Comparison of ENCODE assay signal across 10 mouse cellular contexts in genomic region chr17:25565244-25565643, GRCm38 (mm10). TPM values are rescaled to one million over a fixed set of nuclear protein-coding genes. Genes with fewer than 3 reads are reported as not detected.
DNase-seq lines count a peak whose midpoint lies in the region; ATAC-seq and TF ChIP-seq lines count a peak whose summit lies in the region.
"Had no signal": no experiment of that assay in that cellular context is flagged by ENCODE, and none has a peak within 500 bp of the region (broad histone marks: within the 10 kb centered on the region; RNA-seq: fewer than 3 reads in every experiment).

No protein-coding gene starts in this region.

- no peak for DNase-seq in intestine, embryonic 14.5 days (ENCODE audit: low spot score)
- peak; percentile 59 for DNase-seq in layer of hippocampus, adult 9-11 months
- peak; percentile 28 to 52 for DNase-seq in right cerebral cortex, adult 2 months (ENCODE audit: low spot score in 2 of 2)
- no peak for DNase-seq in urinary bladder, postnatal 10 days (ENCODE audit: low spot score)
- no peak for DNase-seq in kidney, postnatal 36 days

- peaks cover 6% of the 10 kb centered on the region; the same call in 1 of the 2 replicates for H3K4me1 ChIP-seq in intestine, embryonic 14.5 days (replicated peaks; ENCODE audit: control insufficient read depth, insufficient read depth, low read length)
- H3K4me1 ChIP-seq in intestine, postnatal 0 days (replicated peaks; ENCODE audit: control insufficient read depth, insufficient read depth, low read length), result no peaks in the 10 kb centered on the region
- H3K4me1 ChIP-seq in embryonic facial prominence, embryonic 13.5 days, result peaks cover 43% of the 10 kb centered on the region

- WGBS in intestine, embryonic 14.5 days, result 25% methylated on average over 6 of the region's 6 CpGs
- WGBS in intestine, postnatal 0 days, result 32% methylated on average over 6 of the region's 6 CpGs
- WGBS in embryonic facial prominence, embryonic 13.5 days, result 32% methylated on average over 6 of the region's 6 CpGs

- H3K27me3 ChIP-seq in intestine, embryonic 14.5 days (replicated peaks; ENCODE audit: control insufficient read depth, insufficient read depth, low read length), result peaks cover 17% of the 10 kb centered on the region
- H3K27me3 ChIP-seq in intestine, postnatal 0 days (replicated peaks; ENCODE audit: control insufficient read depth, insufficient read depth, low read length), result peaks cover 26% of the 10 kb centered on the region
- H3K27me3 ChIP-seq in embryonic facial prominence, embryonic 13.5 days, result peaks cover 21% of the 10 kb centered on the region

- H3K4me3 ChIP-seq in intestine, embryonic 14.5 days (ENCODE audit: low read depth, low read length), result no peak overlapping the region
- no peak overlapping the region for H3K4me3 ChIP-seq in intestine, postnatal 0 days (ENCODE audit: low read depth, low read length)
- no peak overlapping the region for H3K4me3 ChIP-seq in embryonic facial prominence, embryonic 13.5 days
- H3K4me3 ChIP-seq: megakaryocyte, embryonic 14.5 days had no signal

- TF ChIP-seq CTCF in intestine, postnatal 0 days (IDR thresholded peaks at IDR 0.05; ENCODE audit: low read depth), result no peak

- peak overlapping the region; percentile 11; the same call in 1 of the 2 replicates for H3K4me2 ChIP-seq in intestine, embryonic 14.5 days (ENCODE audit: low read length)
- H3K4me2 ChIP-seq in intestine, postnatal 0 days (replicated peaks; ENCODE audit: low read depth), result no peak overlapping the region
- peak overlapping the region; percentile 31 for H3K4me2 ChIP-seq in embryonic facial prominence, embryonic 13.5 days

- no peak overlapping the region for H3K9ac ChIP-seq in intestine, embryonic 14.5 days (ENCODE audit: low read length)
- no peak overlapping the region for H3K9ac ChIP-seq in intestine, postnatal 0 days (ENCODE audit: low read depth, low read length)
- H3K9ac ChIP-seq in embryonic facial prominence, embryonic 13.5 days, result no peak overlapping the region

- peak overlapping the region; percentile 51; the same call in 1 of the 2 replicates for H3K27ac ChIP-seq in intestine, embryonic 14.5 days (ENCODE audit: low read depth)
- no peak overlapping the region for H3K27ac ChIP-seq in intestine, postnatal 0 days (ENCODE audit: low read depth, low read length)
- H3K27ac ChIP-seq in embryonic facial prominence, embryonic 13.5 days, result 0 out of 2 replicates have a peak overlapping the region, but pooled peaks have one; percentile 1
- H3K27ac ChIP-seq: kidney, postnatal 0 days had no signal

- ATAC-seq in intestine, embryonic 14.5 days (replicated peaks; ENCODE audit: low FRiP score, low TSS enrichment, low read depth), result peak; percentile 10; the same call in 1 of the 2 replicates
- ATAC-seq in intestine, postnatal 0 days, result no peak
- ATAC-seq in embryonic facial prominence, embryonic 13.5 days (ENCODE audit: insufficient number of reproducible peaks, insufficient read depth, low FRiP score, low TSS enrichment, low read depth), result no peak
- ATAC-seq in megakaryocyte, adult 5-6 weeks (ENCODE audit: poor library complexity, severe bottlenecking), result no peak

- H3K36me3 ChIP-seq in intestine, embryonic 14.5 days (ENCODE audit: control insufficient read depth, insufficient read depth, low read length), result no peaks in the 10 kb centered on the region
- no peaks in the 10 kb centered on the region for H3K36me3 ChIP-seq in intestine, postnatal 0 days (ENCODE audit: control insufficient read depth, insufficient read depth)
- H3K36me3 ChIP-seq in embryonic facial prominence, embryonic 13.5 days, result 0 out of 2 replicates have a peak, but pooled peaks cover 6% of the 10 kb centered on the region

- no peaks in the 10 kb centered on the region for H3K9me3 ChIP-seq in intestine, embryonic 14.5 days (ENCODE audit: control insufficient read depth, low read length)
- H3K9me3 ChIP-seq in intestine, postnatal 0 days (ENCODE audit: control insufficient read depth), result no peaks in the 10 kb centered on the region
- H3K9me3 ChIP-seq in embryonic facial prominence, embryonic 13.5 days, result no peaks in the 10 kb centered on the region
- H3K9me3 ChIP-seq: megakaryocyte, embryonic 14.5 days had no signal

RNA-seq across cellular contexts. Expression of gene Sox8, which starts 5.2 kb away (rescaled TPM):
- polyA plus RNA-seq in intestine, embryonic 14.5 days (2014; fragmentation: Nextera tagmentation; extraction: Ambion mirVana), result 9.1 and 9.4 TPM in 2 replicates
- polyA plus RNA-seq in intestine, postnatal 0 days (2015; fragmentation: Nextera tagmentation; extraction: Ambion mirVana), result 1.7 and 2.5 TPM in 2 replicates
- 9.1 and 11.1 TPM in 2 replicates for polyA plus RNA-seq in embryonic facial prominence, embryonic 13.5 days (2015; fragmentation: Nextera tagmentation; extraction: Ambion mirVana)
- total RNA-seq in megakaryocyte, adult 5-6 weeks (2015), result not detected in 2 replicates
- total RNA-seq in megakaryocyte, adult 5-6 weeks (2017), result not detected in 2 replicates

RNA-seq across cellular contexts. Expression of gene Lmf1, which starts 13.6 kb away (rescaled TPM):
- polyA plus RNA-seq in intestine, embryonic 14.5 days (2014; fragmentation: Nextera tagmentation; extraction: Ambion mirVana), result 31.3 and 33.5 TPM in 2 replicates
- 16.1 and 16.5 TPM in 2 replicates for polyA plus RNA-seq in intestine, postnatal 0 days (2015; fragmentation: Nextera tagmentation; extraction: Ambion mirVana)
- 28.7 and 33.8 TPM in 2 replicates for polyA plus RNA-seq in embryonic facial prominence, embryonic 13.5 days (2015; fragmentation: Nextera tagmentation; extraction: Ambion mirVana)
- 37.8 and 38.4 TPM in 2 replicates for total RNA-seq in megakaryocyte, adult 5-6 weeks (2015)
- 16.7 and 17.0 TPM in 2 replicates for total RNA-seq in megakaryocyte, adult 5-6 weeks (2017)

Comparison
In these comparisons a context has a peak if more than half of its experiments do, and no peak if none do; other contexts are left out.
1. DNase-seq: peak in layer of hippocampus, adult 9-11 months (single experiment) and right cerebral cortex, adult 2 months (2 of 2); none in intestine, embryonic 14.5 days (single experiment), urinary bladder, postnatal 10 days (single experiment) and kidney, postnatal 36 days (0 of 2).